Mouse (Mus musculus): Measurements from ENCODE around the gene Tcp10a.
"Not testable (repeated sequence)": the region's sequence is repeated elsewhere in the genome, so short reads cannot be mapped to it uniquely, and the experiment has no call there.

Gene Tcp10a

GRCm38 (mm10) chr17:7324346-7324745 lies at the start of gene Tcp10a:
Tcp10a (plus strand) TSS chr17:7324646.
- DNase-seq, result not testable (repeated sequence)

DNA sequence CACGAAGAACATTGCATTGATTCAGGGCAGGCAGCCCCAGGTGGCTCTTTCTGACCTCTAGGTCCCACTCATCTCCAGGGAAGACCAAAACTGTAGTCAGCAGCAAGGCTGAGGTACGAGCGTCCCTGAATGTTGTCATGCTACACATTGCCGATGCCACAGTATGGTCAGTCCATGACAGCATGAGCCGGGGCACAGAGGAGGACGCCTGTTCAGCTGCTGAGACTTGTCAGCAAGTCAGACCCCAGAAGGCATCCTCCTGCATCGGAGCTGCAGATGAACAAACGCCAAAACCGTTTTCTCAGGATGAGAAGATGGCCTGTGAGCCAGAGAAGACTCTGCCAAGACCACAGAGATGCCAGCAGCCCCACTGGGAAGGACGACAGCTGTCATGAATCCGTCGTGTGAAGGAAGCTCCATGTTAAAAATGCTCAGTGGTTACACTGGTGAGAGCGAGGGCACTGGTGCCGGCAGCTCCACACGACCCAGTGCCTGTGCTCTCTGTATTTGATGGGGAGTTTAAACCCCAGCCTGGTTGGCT lies 45.7 kb upstream of the Tcp10a start:
- peak; percentile 90 to 94 for DNase-seq

- no peak for DNase-seq
These were observed 45.2 kb upstream of the Tcp10a start for GRCm38 (mm10) chr17:7279251-7279650.

GRCm38 (mm10) chr17:7284297-7284910 lies 40.0 kb upstream of the Tcp10a start:
- DNase-seq, result peak; percentile 51 to 57

GRCm38 (mm10) chr17:7285292-7285691 lies 39.2 kb upstream of the Tcp10a start:
- no peak for DNase-seq

DNA sequence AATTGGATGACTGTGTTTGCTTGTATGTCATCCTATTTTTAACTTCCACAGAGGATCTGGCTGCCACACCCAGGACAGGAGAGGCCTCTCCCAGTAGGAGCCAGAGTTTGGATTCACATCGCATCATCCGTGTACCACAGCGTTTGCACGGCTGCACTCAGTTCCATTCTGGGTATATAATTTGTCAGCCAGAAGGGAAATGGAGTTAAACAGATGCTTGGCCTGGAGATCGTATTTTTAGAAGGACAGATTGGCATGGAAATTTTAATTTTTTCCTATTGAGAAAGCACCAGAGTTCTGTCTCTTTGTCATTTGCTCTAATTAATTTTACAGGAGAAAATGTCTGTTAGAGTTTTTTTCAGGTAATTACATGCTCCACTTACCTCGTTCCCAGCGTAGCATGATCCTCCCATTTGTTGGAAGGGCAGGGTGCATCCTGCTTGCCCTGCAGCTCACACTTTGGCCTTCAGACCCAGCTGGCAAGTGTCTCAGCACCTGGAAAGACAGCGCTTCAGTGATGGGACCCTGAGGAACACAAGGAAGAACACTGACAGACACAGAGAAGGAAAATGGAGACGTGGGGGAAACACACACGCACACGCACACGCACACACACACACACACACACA lies 37.9 kb upstream of the Tcp10a start:
- DNase-seq, result peak in 1 of 2 experiments; percentile 40

DNA sequence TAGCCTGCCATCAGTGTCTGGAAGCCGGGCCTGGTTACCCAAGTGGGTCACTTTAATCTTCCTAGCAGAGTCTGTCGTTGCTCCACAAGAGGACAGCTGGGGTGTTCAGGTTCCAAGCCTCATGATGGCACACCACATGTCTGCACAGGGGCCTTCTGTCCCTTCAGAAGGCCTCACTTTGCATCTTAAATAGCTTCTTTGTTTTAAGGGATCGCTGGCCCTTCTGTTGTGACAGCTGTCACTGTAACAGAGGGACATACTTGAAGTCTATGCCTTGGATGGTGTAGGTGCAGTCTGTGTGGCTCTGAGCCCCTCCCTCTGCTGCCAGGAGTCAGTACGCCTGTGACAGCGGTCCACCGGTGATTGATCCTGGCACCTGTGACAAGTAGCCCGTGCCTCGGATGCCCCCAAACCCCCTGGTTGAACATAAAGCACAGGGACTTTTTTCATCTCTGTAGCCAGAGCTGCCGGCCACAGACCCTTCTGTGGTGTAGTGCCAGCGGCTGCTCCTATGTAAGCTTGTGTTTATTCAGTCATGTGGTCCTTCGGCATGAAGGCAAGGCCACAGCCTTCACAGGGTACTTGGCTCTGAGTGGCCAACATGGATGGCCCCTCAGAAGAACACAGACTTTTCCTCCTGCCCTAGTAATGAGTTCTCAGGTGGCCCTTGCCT lies 32.3 kb upstream of the Tcp10a start:
- DNase-seq, result peak; percentile 74 to 77

DNA sequence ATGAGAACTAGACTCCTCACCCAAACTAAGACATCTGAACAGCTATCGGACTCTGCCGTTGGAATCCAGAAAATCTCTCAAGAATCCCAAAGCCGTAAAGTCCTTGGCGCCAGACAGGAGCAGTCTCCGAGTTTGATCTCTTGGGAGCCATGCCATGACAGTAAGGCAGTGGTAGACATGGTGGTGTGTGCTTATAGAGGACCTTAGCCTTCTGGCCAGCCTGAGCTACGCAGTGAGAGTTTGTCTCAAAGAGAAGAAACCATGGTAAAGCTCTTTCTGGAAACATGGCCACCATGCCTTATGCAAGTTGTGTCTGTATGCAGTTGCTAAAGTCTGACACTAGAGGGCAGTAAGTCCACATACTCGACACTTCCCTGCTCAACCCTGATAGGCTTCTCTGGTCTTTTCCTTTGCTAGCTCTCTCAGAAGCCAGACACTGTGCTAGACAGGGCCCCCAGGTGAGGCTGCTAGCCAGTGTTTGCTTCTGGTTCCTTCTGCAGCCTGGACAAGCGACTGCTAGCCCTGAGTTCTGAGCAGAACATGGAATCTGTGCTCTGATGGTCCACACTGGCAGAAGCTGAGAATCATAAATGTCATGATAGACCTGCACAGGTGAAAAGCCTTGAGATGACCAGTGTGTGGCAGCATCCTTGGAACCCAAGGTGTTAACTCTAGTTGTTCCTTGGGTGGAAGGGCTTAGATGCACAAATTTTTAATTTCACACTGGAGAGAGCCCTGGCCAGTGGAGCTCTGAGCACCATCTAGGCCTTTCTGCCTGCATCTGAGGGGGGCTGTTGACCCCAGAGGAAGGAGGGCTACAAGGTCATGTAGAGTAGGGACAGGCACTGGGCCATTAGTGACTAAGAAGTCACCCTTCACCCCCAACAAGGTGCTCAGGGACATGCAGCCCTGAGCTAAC lies 17.9 kb upstream of the Tcp10a start:
- DNase-seq, result peak; percentile 49 to 67

DNA sequence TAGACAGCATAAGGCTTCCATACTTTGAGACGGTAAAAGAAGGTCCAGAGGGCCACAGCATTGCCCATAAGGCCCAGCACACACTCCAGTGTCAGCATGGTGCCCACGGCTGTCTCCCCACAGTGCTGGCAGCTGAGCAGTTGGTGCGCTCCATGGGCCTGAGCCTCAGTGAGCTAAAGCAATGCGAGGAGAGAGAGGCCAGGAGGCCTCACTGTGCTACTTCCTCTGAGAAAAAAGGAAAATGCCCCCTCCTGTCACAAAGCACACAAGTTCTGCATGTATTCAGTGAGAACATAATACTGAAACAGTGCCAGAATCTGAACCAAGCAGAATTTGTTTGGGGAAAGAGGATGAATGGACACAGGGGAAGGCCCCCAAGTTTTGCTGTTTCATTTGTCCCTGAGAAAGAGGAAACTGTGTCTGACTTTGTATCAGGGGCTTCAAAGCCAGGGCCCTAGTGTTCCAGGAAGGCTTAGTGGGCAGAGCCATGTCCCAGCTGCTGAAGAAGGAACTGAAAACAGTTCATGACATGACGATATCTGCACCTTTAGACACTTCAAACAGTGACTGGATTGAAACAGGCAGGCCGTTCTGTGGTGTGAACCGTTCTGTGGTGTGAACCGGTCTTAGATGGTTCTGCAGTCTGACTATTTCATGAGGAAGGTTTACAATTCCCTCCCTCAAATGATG lies 8.6 kb upstream of the Tcp10a start:
- not testable (repeated sequence) for DNase-seq

DNA sequence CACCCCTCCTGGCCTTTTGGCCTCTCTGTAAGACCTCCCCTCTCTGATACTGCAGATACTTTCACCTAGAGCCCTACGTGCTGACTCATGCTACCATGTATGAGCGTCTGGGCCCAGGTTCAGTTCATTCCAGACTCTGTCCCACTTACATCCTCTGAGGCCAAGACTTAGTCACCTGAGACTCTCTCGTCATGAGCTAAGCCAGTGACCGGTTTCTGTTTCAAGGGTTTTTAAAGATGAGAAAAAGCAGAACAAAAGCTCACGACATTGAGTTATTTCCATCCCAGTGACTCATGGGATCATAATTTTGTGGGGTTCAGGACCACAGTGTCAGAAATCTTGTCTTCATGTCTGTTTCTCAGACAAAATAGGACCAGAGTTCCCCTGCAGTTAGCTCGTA lies 4.7 kb upstream of the Tcp10a start:
- not testable (repeated sequence) for DNase-seq

DNA sequence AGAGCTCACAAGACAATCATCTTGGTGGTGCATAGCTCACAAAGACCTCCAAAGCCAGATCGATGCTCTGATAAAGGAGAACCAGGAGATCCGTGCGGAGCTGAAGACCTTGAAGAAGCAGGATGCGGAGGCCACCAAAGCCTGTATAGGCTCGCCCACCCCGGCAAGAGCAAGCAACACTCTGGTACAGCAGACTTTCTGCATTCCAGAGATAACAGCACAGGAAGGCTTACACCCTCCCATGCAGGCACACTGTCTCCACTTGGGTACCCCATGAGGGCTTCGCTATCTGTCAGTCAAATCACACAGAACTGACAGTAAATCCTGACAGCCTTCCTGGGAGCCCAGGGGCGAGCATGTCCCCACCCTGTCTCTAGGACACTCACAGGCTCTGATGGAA lies 2.0 kb downstream of the Tcp10a start:
- not testable (repeated sequence) for DNase-seq

- DNase-seq, result not testable (repeated sequence)
These were observed 8.3 kb downstream of the Tcp10a start for GRCm38 (mm10) chr17:7332745-7333144.

- peak in 1 of 2 experiments; percentile 11 for DNase-seq
These were observed 12.9 kb downstream of the Tcp10a start for GRCm38 (mm10) chr17:7337381-7337780.

GRCm38 (mm10) chr17:7348765-7349164 lies 24.3 kb downstream of the Tcp10a start:
- peak; percentile 66 to 71 for DNase-seq

DNA sequence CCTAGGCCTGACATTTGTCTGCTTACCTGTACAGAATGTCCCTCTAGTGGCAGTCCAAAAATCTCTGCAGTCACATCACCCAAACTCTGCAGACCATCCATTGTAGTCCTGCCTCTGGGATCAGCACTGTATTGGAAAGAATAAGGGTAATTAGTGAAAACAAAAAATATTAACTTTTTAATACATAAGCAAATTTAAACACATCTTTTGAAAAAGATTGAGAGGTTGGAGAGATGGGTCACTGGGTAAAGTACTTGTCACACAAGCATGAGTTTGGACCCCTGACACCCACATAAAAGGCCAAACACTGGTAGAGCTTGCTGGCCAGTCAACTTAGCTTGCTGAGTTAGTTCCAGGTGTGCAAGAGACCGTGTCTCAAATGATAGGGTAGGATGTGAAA lies 28.1 kb downstream of the Tcp10a start, which contains the start of gene Ttll2:
TSS of gene Ttll2 (minus strand) at position 101 of the 400 bp plus-strand sequence.
- DNase-seq, result not testable (repeated sequence)

GRCm38 (mm10) chr17:7359806-7360205 lies 35.4 kb downstream of the Tcp10a start:
- not testable (repeated sequence) for DNase-seq

DNA sequence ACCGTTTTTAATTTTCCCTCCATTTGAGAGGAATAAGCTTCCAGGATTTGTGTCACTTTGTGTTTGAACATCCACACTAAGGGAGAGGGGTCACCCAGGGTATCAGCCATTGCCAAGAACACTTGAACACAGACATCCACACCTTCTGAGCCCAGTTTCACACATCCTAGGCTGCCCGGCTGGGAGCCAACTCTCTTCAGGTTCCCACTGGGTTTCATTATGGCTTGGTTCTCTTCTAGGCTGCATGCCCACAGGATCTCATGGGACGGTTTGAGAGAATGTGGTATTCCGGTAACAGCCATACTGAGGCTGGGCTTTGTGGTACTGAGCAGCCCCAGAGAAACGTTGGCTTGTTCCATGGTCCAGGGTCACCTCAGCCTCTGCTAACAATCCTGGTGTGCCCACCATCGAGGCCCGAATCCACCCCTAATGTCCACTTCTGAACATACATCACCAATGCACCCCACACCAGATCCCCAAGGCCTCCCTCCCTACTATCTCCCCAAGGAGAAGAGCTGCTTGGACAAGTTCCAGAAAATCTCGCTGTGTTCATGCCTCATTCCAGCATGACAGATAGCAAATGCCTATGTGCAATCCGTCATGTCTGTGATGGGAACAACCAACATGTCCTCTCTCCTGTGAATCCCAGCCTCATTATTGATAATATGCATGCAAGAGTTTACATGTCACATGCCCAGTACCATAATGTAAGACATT lies 36.5 kb downstream of the Tcp10a start:
- peak; percentile 94 to 96 for DNase-seq

DNA sequence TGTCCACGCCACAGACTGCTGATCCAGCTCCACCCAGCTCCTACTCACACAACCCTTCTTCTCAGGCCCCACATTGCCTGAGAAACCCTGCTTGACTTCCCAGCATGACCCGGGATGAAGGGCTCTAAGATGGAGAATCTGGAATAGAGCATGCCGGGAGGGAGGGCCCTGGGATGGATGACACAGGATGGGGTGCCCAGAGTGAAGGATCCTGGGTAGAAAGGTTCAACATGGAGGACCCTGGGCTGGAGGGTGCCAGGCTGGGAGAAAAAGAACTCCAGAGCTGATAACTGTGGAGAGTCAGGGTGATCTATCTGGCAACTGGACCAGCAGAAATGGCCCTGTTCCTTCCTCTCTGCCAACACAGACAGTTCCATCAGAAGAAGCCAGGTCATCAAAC lies 41.2 kb downstream of the Tcp10a start:
- DNase-seq, result not testable (repeated sequence)

DNA sequence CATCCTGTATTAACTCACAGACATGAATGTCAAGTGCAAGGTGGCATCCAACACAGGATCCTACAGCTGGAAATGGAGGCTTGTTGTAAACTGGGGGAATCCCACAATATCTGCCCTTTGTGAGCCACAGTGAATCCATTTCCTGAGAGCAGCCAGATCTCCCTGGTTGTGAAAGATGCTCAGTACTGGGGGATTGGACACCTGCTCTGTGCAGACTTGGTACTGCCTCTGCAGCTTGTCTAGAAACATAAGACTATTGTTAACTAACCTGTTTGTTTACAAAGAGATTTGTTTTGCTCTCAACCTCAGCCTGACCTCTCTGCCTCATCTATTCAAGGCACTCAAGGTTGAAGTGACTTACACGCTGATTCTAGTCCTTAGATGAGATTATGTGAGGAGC lies 41.8 kb downstream of the Tcp10a start:
- DNase-seq, result not testable (repeated sequence)

DNA sequence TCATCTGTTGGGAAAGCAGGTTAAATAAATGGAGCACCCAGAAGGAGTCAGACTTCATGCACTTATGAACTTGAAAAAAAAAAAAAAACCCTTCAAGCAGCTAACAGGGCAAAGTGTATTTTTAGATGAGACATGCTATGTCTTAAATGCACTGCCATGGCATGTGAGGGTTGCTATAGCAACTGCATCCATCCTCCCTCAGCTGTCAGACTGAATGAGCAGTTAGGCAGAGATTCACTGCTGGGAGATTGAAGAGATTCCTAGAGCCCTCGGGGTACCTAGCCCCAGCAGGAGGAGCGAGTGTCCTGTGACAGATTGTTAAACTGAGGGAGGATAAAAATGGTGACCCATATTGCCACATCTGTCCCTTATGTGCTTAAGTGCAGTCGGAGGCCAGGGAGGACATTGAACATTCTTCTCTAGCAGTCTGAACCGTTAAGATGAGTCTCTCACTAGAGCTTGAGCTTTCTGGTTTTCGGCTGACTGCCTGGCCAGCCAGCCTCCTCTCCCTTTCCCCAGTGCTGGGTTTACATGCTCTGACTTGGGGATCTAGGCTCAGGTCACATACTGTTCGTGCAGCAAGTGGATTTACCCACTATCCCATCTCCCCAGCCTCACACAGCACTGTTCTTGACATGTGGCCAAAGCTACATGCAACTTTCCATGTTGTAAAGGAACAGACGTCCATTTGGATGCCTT lies 42.4 kb downstream of the Tcp10a start:
- DNase-seq, result not testable (repeated sequence)
